Mouse (Mus musculus): ENCODE results near the gene Col19a1.

GRCm38 (mm10) chr1:24364775-24365174, 222.5 kb downstream of the Col19a1 start:
- TF ChIP-seq ZNF384 (IDR thresholded peaks at IDR 0.05; ENCODE audit: low read depth, low read length) (no peak), ZC3H11A (IDR thresholded peaks at IDR 0.05; ENCODE audit: borderline replicate concordance, low read depth, low read length) (no peak), MAFK (IDR thresholded peaks at IDR 0.05; ENCODE audit: insufficient read depth, low read depth, low read length) (no peak)

Data from ES-E14 (cell line).